Mouse (Mus musculus) right cerebral cortex, postnatal 10 days (tissue): ENCODE data around the gene Nfib.
A peak's percentile ranks its signal among the peaks of the same experiment; 100 is the strongest.

ENCODE experiments used
- DNase-seq, 2 experiments: peaks; one replicate each; pipeline ENCODE4 v3.0.0; 2021; ENCODE audit warnings: low spot score in 2 of 2

Nfib gene

DNA sequence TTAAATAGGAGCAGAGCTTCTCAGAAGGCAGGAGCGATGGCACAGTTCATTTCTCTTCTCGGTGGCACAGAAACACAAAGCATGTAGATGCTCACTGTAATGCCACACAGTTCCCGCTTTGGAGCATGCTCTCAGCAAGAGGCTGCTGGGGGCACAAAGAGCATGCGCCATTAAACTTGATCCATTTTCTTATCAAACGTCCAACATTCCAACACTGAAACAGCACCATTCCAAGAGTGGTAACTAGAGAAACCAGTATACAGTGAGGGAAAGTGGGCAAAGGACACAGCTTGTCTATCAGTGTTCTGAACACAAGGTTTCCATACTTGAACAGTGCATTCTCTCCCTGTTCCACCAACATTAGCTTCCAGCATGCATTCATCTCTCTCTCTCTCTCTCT, 206.3 kb downstream of the Nfib start:
- no peak for DNase-seq

DNA sequence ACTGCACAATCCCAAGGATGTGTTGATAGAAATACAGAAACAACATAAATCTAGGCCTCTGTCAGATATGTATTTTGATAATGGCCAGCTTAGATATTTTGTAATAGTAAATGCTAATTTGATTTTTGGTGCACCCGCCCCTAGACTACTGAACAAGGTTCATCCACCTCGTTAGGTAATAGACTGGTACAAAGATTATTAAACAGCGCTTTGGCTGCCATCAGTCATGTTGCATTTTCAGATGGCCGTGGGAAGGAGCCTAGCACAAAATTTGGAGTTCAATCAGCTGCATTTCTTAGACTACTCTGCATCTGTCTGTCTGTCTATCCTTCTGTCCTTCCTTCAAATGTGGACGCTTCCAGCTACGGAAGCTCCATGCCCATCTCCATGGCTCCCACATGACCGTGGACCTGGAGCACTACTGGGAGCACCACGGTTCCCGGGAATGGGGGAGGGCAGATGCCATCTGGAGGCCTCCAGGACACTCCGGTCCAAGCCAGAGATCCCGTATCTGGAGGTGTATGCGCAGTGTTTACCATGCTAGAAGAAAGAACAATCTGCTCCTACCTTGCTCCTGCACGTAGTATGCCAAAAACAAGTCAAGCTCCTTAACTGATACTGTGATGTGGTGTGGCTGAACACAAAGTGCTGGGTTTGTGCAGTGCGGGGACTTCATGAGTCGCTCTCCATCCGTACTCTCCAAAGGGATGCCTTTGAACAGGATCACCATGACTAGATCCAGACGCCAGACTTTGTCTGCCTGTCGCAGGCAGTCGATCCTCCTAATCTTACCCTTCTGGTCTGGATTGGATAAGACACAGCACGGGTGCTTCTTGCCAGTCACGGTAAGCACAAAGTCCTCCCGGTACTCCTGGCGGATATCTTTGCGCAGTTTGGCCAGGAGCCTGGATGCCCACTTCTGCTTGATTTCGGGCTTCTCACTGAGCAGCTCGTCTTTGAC, 207.6 kb downstream of the Nfib start:
- peak in 1 of 2 experiments; percentile 55 for DNase-seq

DNA sequence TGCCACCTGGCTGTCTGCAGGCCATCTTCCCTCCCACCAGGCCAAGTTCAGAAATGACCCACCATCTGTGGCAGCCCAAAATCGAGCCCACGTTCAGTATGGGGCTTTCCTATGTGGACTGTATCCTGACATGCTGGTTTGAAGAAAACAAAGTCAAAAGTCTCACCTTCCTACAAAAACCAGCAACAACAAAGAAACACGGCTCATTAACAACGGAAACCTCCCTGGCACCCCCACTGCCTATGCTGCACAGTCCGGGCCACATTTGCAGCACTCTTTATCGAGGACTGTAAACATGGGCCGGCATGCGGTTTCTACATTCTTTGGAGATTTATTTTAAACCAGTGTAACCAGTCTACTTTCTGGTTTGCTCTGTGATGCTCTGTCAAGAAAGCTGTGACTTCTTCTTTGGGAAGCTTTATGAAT, 208.4 kb downstream of the Nfib start:
- no peak for DNase-seq

DNA sequence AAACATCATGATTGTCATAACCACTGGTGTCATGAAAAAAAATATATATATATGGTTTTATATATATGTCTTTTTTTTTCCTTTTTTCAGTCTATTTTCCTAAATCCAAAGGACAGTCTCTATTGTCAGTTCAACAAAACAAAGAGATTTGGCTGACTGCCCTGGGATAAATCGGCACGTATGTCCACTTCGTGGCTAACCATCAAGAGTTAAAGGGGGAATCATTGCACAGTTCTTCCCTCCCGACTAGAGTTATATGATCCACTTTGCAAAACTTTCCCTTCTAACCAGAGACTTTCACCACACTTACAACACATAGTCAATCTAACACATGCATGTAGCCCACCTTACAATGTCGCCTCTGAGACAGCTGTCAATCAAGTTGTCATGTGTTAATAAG, 209.2 kb downstream of the Nfib start:
- no peak for DNase-seq

DNA sequence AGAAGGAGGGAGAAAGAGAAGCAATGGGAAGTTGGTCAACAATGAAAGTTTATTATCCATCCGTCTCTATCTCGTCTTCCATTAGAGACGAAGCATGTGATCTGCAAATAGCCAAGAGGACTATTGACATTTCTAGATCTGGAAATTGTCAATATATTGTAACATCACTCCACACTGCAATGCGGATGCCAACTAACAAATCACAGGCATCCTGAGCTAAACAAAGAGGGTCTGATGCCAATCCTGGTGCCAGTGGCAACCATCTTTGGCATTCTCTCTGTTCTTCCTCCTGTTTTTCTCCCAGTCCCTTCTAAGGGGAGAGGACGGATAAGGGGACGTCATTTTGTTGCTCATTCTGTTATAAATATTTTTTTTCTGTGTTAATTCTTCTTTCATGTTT, 209.9 kb downstream of the Nfib start:
- DNase-seq = peak in 1 of 2 experiments; percentile 42

DNA sequence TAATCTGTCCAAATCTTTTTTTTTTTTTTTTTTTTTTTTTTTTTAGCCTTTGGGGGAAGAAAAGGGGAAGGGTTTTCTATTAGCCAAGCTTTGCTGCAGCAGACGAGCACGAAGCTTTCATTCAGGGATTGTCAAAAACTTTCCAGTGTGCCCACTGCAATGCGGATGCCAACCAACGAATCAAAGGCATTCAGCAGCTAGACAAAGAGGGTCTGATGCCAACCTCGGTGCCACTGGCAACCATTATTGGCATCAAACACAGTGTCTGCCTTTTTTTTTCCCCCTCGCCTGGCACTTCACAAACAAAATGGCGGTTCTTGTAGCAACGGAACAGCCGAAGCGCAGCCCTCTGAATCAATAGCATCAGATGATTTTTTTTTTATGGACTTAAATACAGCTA, 210.7 kb downstream of the Nfib start:
- peak; percentile 90 to 94 for DNase-seq

DNA sequence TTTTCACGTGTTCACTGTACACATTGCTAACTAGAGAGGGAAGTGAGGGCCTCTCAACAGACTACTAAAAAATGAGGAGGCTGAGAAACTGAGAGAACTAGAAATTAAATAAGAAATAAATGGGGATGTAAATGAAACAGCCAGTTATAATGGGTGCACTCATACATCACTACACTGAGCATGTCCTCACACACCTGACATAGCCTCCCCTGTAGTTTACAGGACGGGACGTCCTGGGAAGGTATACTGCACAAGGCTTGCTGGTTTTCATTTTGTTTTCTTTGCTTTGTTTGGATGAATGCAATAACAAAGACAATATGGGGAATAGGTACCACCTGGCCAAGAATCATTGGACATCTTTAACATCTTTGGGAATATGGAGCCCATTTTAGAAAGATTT, 211.1 kb downstream of the Nfib start:
- DNase-seq = no peak

DNA sequence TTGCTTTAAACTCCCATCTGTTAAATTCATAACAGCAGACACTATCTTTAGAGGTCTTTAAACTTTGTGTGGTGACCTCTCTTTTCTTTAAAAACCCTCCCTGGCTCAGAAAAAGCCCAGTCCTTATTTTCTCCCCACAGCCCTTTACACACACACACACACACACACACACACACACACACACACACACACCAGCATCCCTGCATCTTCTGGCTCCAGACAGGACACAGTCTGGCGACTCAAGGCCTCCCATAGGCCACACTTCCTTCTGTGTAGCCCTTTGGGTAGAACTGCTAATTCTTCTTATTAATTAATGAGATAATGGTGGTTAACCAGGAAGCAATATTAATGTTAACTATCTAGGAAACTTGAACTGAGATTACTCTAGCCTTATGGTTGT, 211.7 kb downstream of the Nfib start:
- DNase-seq = no peak

DNA sequence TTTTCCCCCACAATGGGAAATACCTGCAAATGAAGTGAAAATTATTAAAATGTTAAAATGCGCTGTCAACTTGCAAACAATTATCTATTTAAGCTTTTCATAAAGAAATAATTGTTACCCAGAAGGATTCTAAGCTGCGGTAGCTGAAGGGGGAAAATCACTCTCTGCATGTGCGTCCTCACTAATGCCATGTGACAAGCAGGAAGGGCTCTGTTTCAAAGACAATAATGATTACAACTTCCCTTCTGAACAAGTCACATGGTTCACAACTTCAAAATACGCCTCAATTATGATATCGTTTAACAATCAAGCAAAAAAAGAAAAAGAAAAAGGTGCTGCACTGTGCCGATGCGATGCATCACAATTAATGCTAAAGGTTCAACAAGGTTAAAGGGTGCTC, 212.2 kb downstream of the Nfib start:
- no peak for DNase-seq

DNA sequence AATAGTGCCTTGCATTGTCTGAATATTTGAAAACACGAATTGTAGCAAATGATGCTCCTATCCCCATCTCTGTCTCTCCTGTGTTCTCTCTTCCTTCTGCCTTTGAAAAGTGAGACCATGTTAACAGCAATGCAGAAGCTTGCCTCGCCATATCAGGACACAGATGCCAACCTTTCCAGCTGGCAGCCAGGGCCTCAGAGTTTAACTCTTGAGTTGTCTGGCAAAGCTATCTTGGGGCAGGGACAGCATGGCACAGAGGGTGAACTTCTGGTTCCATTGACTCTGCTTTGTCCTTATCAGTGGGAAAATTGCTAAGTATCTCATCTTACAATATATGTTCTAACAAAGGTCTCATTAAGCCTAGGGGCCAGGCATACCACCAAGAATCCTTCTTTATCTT, 212.8 kb downstream of the Nfib start:
- DNase-seq = no peak

DNA sequence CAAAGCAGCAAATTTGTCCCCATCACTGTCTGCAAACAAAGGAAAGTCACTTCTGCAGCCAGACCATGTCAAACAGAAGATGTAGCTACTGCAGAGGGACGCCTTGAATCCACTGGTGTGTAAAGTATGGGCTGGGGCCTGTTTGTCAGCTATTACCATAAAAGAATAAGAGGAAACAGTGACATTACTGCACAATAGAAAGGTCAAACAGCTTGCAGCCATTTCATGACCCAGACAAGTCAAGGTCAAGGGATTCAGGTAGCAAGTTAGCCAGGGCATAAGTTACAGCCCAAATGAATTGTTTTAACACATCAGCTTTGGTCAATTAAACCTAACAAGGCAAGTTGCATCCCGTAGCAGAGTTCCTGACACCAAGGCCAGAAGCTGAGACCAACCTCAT, 215.6 kb downstream of the Nfib start:
- no peak for DNase-seq

DNA sequence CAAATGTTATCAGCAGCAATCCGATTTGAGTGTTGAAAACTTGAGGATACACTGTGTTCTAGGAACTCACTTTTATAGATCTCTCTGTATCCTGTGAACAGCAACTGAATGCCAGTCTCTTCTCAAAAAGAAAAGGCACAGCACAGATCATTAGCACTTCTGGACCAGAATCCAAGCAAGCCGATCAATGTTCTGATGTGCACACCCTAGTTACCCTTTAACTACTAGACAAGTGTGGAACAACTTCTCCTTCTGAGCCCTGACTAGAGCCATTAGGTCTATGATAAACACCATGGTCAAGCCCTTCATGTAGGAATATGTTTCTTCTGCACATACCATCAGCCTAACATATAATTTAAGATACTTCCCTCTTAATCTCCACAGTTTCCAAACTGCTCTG, 219.6 kb downstream of the Nfib start:
- no peak for DNase-seq

DNA sequence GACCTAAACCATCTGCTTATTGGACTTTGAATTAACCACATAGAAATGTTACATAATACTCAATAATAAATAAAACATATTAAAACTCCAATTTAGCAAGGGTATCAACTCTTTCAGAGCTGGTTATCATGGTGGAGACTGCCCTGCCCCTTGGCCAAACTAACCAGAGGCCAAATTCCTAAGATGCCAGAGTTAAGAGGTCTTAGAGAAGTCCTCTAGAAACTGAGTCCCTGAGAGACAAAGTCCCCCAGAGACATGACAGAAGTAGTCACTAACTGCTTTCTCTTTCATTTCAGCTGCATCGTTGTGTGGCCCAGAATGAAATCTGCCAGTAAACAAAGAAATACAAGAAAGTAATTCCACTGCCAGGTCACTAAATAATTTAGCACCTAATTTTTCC, 221.7 kb downstream of the Nfib start:
- no peak for DNase-seq

DNA sequence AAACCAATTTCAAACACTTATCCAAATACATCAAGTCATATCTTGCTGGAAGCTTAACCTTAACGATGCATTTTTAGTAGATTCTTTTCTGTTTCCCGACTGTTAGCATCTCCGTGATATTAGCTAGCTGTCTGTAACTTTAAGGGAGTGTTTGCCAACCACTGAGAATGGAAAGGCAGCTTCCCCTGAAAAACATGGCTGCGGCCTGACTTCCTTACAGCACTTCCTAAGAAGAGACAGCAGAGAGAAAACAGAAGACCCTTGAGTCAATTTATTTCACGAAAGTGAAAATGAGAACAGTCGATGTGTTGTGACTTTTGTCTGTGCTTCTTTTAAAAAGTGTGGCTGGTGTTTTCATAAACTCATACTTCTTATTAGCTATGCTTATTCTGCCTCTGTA, 222.3 kb downstream of the Nfib start:
- DNase-seq = no peak

DNA sequence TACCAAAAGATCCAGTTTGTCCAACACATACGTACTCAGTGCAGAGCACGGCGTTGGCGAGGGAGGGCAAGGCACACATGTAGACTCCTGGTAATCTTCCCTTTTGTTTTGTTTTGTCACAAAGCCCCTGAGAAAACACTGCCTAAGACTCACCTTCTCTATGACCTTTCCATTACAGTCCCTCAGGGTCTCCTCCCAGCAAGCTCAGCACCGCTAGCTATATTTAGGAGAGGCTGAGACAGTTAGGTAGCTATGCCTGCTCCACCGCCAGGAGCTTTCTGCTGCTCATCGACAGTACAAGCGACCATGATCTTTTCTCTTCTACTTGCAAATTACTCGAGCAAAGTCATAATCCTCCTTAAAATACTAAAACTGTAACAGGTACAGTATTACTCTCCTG, 224.9 kb downstream of the Nfib start:
- DNase-seq = no peak

DNA sequence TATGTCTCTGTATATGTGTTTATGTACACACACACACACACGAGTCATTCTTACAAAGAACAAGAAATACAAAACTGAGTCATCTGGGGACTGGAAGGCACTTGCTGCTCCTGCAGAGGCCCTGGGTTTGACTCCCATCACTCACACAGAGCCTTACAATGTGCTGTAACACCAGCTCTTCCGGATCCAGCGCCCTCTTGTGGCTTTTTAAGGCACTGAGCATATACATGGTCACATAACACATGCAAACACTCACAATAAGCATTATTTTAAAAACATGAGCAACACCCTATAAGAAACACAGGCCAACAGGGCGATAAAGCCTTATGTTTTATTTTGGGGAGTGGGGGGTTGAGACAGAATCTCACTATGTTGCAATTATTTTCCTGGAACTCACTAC, 226.2 kb downstream of the Nfib start:
- no peak for DNase-seq

DNA sequence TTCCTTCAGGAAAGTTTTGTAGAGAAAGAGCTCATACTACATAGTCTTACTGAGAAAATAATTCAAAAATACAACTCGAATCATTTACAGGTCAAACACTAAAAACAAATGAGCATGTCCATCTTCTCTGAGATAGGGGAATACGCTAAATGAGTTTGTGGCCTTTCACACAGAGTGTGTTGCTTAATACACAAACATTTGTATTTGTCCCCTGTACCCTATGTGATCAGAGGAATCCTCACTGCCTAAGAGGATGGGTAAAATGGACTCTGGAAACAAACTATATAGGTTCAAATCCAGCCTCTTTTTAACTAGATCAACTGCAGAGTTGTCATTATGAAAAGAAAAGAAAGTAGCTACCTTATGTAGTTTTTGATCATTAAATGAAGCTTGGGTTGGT, 227.8 kb downstream of the Nfib start:
- DNase-seq = no peak

DNA sequence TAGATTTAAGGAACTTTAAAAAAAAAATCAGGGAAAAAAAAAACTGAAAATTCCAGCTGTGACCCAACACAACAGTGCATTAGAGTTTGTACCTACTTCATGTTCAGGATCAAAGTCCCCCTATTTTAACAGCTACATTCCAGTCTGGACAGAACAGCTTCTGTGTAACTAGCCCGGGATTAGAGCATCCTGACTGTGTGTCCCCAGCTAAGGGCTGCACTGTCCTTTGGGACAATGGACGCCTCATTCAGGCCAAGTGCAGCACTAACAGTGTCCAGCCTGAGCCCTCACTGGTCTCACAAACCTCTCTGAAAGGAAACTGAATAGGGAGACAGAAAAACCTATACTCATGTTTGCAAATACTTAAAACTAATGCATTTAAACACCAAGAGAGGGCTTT, 229.1 kb downstream of the Nfib start:
- DNase-seq = no peak

DNA sequence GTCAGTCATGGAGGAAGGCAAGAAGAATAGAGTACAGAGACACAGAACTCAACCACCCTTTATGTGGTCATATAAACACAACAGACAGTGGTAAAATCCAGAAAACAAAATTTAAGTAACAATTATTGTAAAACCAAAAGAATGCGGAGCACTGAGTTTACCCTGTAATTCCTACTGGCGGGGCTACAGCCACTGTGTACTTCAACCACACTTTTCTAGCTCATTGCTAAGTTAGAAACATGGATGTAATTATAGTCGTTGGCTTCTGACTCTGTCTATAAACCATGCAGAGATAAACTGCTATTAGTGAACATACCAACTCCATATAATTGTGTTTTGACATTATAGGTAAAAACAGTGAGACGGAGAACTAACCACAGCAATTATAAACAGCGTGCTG, 231.2 kb downstream of the Nfib start:
- no peak for DNase-seq

DNA sequence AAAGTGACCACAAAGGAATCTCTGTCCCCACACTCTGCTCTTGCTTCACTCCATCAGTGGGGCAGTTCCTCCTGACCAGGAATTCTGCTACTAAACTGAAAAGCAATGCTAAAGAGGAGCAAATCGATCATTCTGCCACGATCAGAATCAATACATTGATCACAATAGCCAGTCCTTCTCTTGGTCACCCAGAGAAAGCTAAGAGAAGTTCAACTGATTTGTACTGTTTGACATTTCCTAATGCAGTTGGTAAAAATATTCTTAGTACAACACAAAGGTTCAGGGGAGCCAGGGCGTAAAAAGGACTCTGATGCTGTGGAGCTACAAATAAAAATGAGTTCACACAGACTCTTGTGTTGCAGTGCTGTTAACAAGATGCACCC, 234.6 kb downstream of the Nfib start:
- DNase-seq = no peak

DNA sequence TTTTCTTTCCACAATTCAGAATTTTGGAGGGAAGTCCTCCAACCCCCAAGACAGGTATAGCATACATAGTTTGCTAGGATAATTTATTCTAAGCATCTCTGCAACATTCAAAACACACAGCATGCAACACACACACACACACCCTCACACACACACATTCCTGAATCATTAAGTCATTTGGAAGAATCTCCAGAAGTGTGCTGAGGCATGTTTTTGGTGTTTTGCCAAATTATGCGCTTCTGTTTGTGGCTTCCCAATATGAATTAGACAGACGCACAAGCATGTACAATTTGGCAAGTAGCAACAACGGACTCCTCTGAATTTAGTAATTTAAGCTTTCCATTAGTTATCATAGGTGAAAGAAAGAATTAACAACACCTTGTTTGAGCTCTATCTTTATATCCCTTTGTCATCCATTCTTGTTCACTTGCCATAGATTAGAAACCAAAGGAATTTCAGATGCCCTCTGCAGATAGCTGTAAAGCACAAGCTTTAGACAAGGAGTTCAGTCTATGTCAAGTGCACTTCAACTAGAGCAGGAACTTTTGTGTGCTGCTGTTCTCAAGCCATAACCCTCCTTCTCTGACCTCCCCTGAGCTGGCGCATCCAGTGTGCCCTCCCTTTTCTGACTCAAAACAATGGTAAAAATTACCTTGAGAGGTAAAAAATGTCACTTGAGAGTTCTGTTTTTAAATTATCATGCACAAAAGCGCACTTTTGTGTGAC, 235.2 kb downstream of the Nfib start:
- no peak for DNase-seq

DNA sequence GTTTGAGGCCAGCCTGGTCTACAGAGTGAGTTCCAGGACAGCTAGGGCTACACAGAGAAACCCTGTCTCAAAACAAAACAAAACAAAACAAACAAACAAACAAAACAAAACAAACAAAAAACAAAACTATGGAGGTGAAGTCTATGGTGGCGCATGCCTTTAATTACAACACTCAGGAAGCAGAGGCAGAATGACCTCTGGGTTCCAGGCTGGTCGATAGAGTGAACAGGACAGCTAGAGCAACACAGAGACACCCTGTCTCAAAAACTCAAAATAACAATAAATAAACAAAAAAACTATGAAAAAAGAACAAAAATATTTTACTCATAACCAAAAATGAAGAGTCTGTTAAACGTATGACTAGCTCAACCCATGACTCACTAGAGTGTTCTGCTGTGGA, 236.6 kb downstream of the Nfib start:
- DNase-seq = no peak

DNA sequence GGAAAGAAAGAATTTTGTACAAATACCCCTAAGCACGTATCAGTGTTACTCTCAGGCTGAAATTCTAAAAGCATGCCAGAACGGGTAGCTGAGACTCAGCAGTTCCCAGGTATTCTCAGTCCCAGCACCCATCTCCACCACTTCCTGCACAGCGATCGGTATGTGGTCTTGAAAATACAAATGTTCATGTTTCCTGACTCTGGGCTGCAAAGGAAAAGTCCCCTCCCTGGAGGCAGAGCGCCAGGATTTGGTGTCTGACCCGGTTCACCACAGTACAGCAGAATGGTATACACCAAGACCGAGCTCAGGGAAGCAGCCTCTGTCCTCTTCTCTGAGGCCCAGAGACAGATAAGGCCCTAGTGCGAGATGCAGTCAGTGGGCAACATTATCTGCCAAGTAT, 238.8 kb downstream of the Nfib start:
- no peak for DNase-seq
